Mouse (Mus musculus) layer of hippocampus, adult 6 months (tissue): Measurements from ENCODE around the gene Nr5a2. TPM values are rescaled to one million over a fixed set of nuclear protein-coding genes. Genes with fewer than 3 reads are reported as not detected.

Experiments used
- long read RNA-seq, 2 experiments: library from polyadenylated mRNA; unstranded; transcript quantifications; one replicate each; pipeline ENCODE4 v2.0.0; 2019 to 2020
- polyA plus RNA-seq: library from polyadenylated mRNA; unstranded; fragments of <200 nt; fragmentation: Nextera tagmentation; gene quantifications from 2 replicates; pipeline ENCODE4 v1.2.3, GENCODE M21; 2021

Nr5a2 gene
- polyA plus RNA-seq = not detected in 2 replicates
- long read RNA-seq, experiment 1 = 0 reads
- long read RNA-seq, experiment 2 = 0 reads

DNA sequence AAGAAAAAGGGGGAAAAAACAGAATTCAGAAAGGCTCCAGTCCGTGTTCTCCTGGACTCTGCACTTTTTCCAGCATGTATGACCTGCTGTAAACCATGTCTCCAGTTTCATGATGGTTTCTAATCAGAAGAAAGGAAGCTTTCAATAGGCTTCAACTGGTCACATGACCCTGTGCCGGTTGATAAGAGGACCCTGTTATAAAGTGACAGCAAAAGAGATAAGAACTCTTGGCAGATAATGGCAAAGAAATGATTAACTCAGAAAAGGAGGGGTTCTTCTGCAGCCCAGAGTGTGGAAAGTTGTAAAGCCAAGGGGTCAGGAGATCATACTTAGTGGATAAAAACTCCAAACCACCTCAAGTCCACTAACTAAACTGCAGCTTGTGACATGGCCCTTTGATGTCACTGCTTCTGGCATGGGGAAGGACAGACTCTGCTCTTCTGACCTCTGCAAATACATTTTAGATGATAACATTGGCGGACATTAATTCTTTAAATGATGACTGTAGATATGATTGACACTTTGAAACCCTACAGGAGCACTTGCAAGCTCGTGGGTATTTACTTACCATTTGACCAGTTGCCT lies at the start of gene Nr5a2:
Nr5a2 (minus strand) TSS at position 21 of the 585 bp plus-strand sequence.

